Mouse (Mus musculus): ENCODE measurements around the gene Nt5c2.

DNA sequence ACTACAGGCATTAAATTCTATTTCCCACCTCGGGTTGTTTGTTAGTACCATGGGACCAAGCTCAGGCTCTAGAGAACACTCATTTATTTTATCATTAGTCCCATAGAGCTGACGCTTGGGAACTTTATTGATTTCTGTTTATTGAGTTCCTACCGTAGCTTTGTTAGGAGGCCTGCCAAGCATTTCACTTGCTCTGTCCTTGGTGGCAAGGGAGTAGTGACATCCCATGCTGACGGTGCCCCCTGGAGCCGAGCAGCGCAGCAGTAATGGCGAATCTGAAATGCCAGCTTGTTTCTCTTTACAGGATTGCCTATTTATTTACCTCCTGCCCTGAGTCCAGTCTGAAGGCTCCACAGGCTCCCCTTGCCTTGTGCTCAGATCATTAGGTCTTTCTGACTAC, 168.9 kb downstream of the Nt5c2 start:
- no peak for TF ChIP-seq CTCF (IDR thresholded peaks at IDR 0.05; ENCODE audit: insufficient read depth, low read length)
- no peak for TF ChIP-seq POLR2A (IDR thresholded peaks at IDR 0.05; ENCODE audit: borderline replicate concordance, extremely low read depth, low read depth, low read length)

Data from lung, adult 2 months (tissue).